Mouse (Mus musculus) forebrain, embryonic 14.5 days (tissue): Measurements from ENCODE around the gene Nelfb. TPM values are rescaled to one million over a fixed set of nuclear protein-coding genes. Genes with fewer than 3 reads are reported as not detected.

Source experiments
- ATAC-seq: fragments of 200-750 bp; cut with Nextera tagmentation; 2 replicates; pipeline ENCODE4 v1.8.0; 2017; ENCODE audit warnings: mild to moderate bottlenecking, moderate library complexity
- DNase-seq: peaks from one replicate; pipeline ENCODE4 v3.0.0-alpha.2; 2015; ENCODE audit warnings: low spot score
- H3K27ac ChIP-seq: fragments of 300-500 bp; sonication (generic); 2 replicates; pipeline ENCODE4 v1.5.1; 2014; ENCODE audit warnings: low read depth, mild to moderate bottlenecking, control low read depth, low read length, moderate library complexity
- H3K27me3 ChIP-seq: fragments of 300-500 bp; sonication (generic); replicated peaks from 2 replicates; pipeline ENCODE4 v1.6.1; 2014; ENCODE audit warnings: low read length, control low read depth, mixed read lengths; ENCODE audit not compliant: control insufficient read depth, insufficient read depth
- H3K36me3 ChIP-seq: fragments of 300-500 bp; sonication (generic); 2 replicates; pipeline ENCODE4 v1.6.1; 2014; ENCODE audit warnings: low read length, control low read depth; ENCODE audit not compliant: control insufficient read depth, insufficient read depth
- H3K4me1 ChIP-seq: fragments of 300-500 bp; sonication (generic); 2 replicates; pipeline ENCODE4 v1.6.1; 2014; ENCODE audit warnings: antibody characterized with exemption, low read length, control low read depth; ENCODE audit not compliant: control insufficient read depth, insufficient read depth
- H3K4me2 ChIP-seq: fragments of 300-500 bp; sonication (generic); 2 replicates; pipeline ENCODE4 v1.6.1; 2014; ENCODE audit warnings: mild to moderate bottlenecking, control low read depth, low read length
- H3K4me3 ChIP-seq: fragments of 300-500 bp; sonication (generic); 2 replicates; pipeline ENCODE4 v1.5.1; 2014; ENCODE audit warnings: low read depth, low read length, control low read depth
- H3K9ac ChIP-seq: fragments of 300-500 bp; sonication (generic); 2 replicates; pipeline ENCODE4 v1.6.1; 2014; ENCODE audit warnings: mild to moderate bottlenecking, low read length, control low read depth, moderate library complexity
- H3K9me3 ChIP-seq: fragments of 300-500 bp; sonication (generic); replicated peaks from 2 replicates; pipeline ENCODE4 v1.6.1; 2016; ENCODE audit warnings: low read length, control low read depth, mixed read lengths; ENCODE audit not compliant: control insufficient read depth
- WGBS: fragments of 180-500 bp; shearing (Covaris S2); extraction: QIAGEN DNeasy Blood & Tissue Kit; methylation state at CpG from one replicate; pipeline ENCODE4 v1.1.7; 2014; 5-methylcytosine and 5-hydroxymethylcytosine counted together
- polyA plus RNA-seq: library from polyadenylated mRNA; unstranded; fragments of >200 nt; fragmentation: Nextera tagmentation; extraction: Ambion mirVana; gene quantifications from 2 replicates; pipeline ENCODE4 v1.2.1, GENCODE M21; 2014

Gene Nelfb
- polyA plus RNA-seq, 1 experiment from 2014 or later, result 68.8 TPM

- Histone ChIP-seq H3K4me2 (peak overlapping the region; percentile 74), H3K4me3 (peak overlapping the region; percentile 82), H3K27ac (peak overlapping the region; percentile 35; the same call in 1 of the 2 replicates), H3K27me3 (no peaks in the 10 kb centered on the region), H3K9me3 (no peaks in the 10 kb centered on the region), H3K36me3 (peaks cover 5% of the 10 kb centered on the region; the same call in 1 of the 2 replicates), H3K9ac (peak overlapping the region; percentile 26; the same call in 1 of the 2 replicates), H3K4me1 (peaks cover 37% of the 10 kb centered on the region)
- DNase-seq (no peak), ATAC-seq (no peak)
- 38% methylated on average over 2 of the region's 2 CpGs for WGBS
Measured at GRCm38 (mm10) chr2:25183336-25183735, 28.0 kb downstream of the Nelfb start.

- peak; percentile 88 for DNase-seq
- no peak; the same call in 1 of the 2 replicates for ATAC-seq
- Histone ChIP-seq H3K4me1 (peaks cover 44% of the 10 kb centered on the region), H3K27ac (peak overlapping the region; percentile 64), H3K9ac (peak overlapping the region; percentile 81), H3K9me3 (no peaks in the 10 kb centered on the region), H3K4me2 (peak overlapping the region; percentile 74), H3K36me3 (peaks cover 5% of the 10 kb centered on the region; the same call in 1 of the 2 replicates), H3K27me3 (no peaks in the 10 kb centered on the region), H3K4me3 (peak overlapping the region; percentile 82)
- WGBS, result 0% methylated on average over 6 of the region's 6 CpGs
Measured at GRCm38 (mm10) chr2:25182664-25183063, 28.6 kb downstream of the Nelfb start.

- Histone ChIP-seq H3K27me3 (no peaks in the 10 kb centered on the region), H3K9ac (peak overlapping the region; percentile 81), H3K4me1 (peaks cover 51% of the 10 kb centered on the region), H3K9me3 (no peaks in the 10 kb centered on the region), H3K27ac (peak overlapping the region; percentile 84), H3K4me3 (peak overlapping the region; percentile 82), H3K4me2 (peak overlapping the region; percentile 74), H3K36me3 (peaks cover 5% of the 10 kb centered on the region; the same call in 1 of the 2 replicates)
- DNase-seq, result peak; percentile 73
- no peak for ATAC-seq
- under 1% methylated on average over 17 of the region's 17 CpGs for WGBS
Measured at GRCm38 (mm10) chr2:25181891-25182397, 29.3 kb downstream of the Nelfb start.

- peaks cover 58% of the 10 kb centered on the region for H3K4me1 ChIP-seq
- peak overlapping the region; percentile 84 for H3K27ac ChIP-seq
- WGBS, result under 1% methylated on average over 99 of the region's 100 CpGs
- H3K4me3 ChIP-seq, result peak overlapping the region; percentile 82
- peaks cover 5% of the 10 kb centered on the region; the same call in 1 of the 2 replicates for H3K36me3 ChIP-seq
- DNase-seq (peak; percentile 78), ATAC-seq (peak; percentile 24)
- H3K4me2 ChIP-seq, result peak overlapping the region; percentile 74
- H3K27me3 ChIP-seq, result no peaks in the 10 kb centered on the region
- H3K9me3 ChIP-seq, result no peaks in the 10 kb centered on the region
- peak overlapping the region; percentile 81 for H3K9ac ChIP-seq
Measured at GRCm38 (mm10) chr2:25180973-25181890, 30.1 kb downstream of the Nelfb start.

GRCm38 (mm10) chr2:25180478-25180903 lies 30.8 kb downstream of the Nelfb start, which contains the start of gene Nrarp:
Gene Nrarp (plus strand): TSS chr2:25180758.
- H3K4me3 ChIP-seq, result peak within 1 kb of the TSS; percentile 82
- H3K4me2 ChIP-seq, result peak within 1 kb of the TSS; percentile 74
- H3K9me3 ChIP-seq, result no peaks in the 10 kb centered on the region
- H3K27ac ChIP-seq, result peak within 1 kb of the TSS; percentile 84
- no peaks in the 10 kb centered on the region for H3K27me3 ChIP-seq
- H3K9ac ChIP-seq, result peak within 1 kb of the TSS; percentile 81
- under 1% methylated on average over 33 of the region's 35 CpGs for WGBS
- DNase-seq (peak; percentile 97), ATAC-seq (peak; percentile 86)
- H3K4me1 ChIP-seq, result peaks cover 62% of the 10 kb centered on the region
- H3K36me3 ChIP-seq, result peaks cover 5% of the 10 kb centered on the region; the same call in 1 of the 2 replicates

- peaks cover 55% of the 10 kb centered on the region for H3K4me1 ChIP-seq
- DNase-seq (no peak), ATAC-seq (no peak)
- 30% methylated on average over 15 of the region's 15 CpGs for WGBS
- no peaks in the 10 kb centered on the region for H3K9me3 ChIP-seq
- H3K27ac ChIP-seq, result peak overlapping the region; percentile 78
- H3K4me3 ChIP-seq, result peak overlapping the region; percentile 82
- H3K9ac ChIP-seq, result peak overlapping the region; percentile 47; the same call in 1 of the 2 replicates
- no peaks in the 10 kb centered on the region for H3K27me3 ChIP-seq
- H3K4me2 ChIP-seq, result peak overlapping the region; percentile 74
- peaks cover 3% of the 10 kb centered on the region; the same call in 1 of the 2 replicates for H3K36me3 ChIP-seq
Measured at GRCm38 (mm10) chr2:25179566-25180217, 31.6 kb downstream of the Nelfb start.

- Histone ChIP-seq H3K4me2 (peak overlapping the region; percentile 29), H3K36me3 (no peaks in the 10 kb centered on the region), H3K4me3 (no peak overlapping the region), H3K27me3 (no peaks in the 10 kb centered on the region), H3K9me3 (no peaks in the 10 kb centered on the region), H3K9ac (peak overlapping the region; percentile 32), H3K4me1 (peaks cover 51% of the 10 kb centered on the region), H3K27ac (peak overlapping the region; percentile 75)
- ATAC-seq, result 0 out of 2 replicates have a peak, but pooled peaks have one; percentile 9
- 14% methylated on average over 10 of the region's 10 CpGs for WGBS
- peak; percentile 65 for DNase-seq
Measured at GRCm38 (mm10) chr2:25178285-25178972, 32.9 kb downstream of the Nelfb start.

GRCm38 (mm10) chr2:25177685-25178084 lies 33.6 kb downstream of the Nelfb start:
- H3K4me1 ChIP-seq, result peaks cover 43% of the 10 kb centered on the region
- peak overlapping the region; percentile 32 for H3K9ac ChIP-seq
- peak; percentile 81 for DNase-seq
- H3K4me3 ChIP-seq, result no peak overlapping the region
- H3K27me3 ChIP-seq, result no peaks in the 10 kb centered on the region
- H3K27ac ChIP-seq, result peak overlapping the region; percentile 75
- 4% methylated on average over 5 of the region's 6 CpGs for WGBS
- peak overlapping the region; percentile 29 for H3K4me2 ChIP-seq
- ATAC-seq, result peak; percentile 19
- H3K36me3 ChIP-seq, result no peaks in the 10 kb centered on the region
- no peaks in the 10 kb centered on the region for H3K9me3 ChIP-seq
